Mouse (Mus musculus) yolk sac, embryonic 10.5 days (tissue): ENCODE results near the gene Prkab1.
A peak's percentile ranks its signal among the peaks of the same experiment; 100 is the strongest.

Experiments used
- DNase-seq: peaks from one replicate; pipeline ENCODE4 v3.0.0-alpha.2; 2017; ENCODE audit warnings: low spot score

The Prkab1 gene

GRCm38 (mm10) chr5:115979134-115979696 lies 45.1 kb downstream of the Prkab1 start:
- peak; percentile 21 for DNase-seq

- DNase-seq: no peak
These were observed 46.1 kb downstream of the Prkab1 start for GRCm38 (mm10) chr5:115978255-115978654.

GRCm38 (mm10) chr5:115977757-115978156 lies 46.6 kb downstream of the Prkab1 start:
- no peak for DNase-seq

- DNase-seq: peak; percentile 10
These were observed 47.0 kb downstream of the Prkab1 start for GRCm38 (mm10) chr5:115977266-115977665.

- no peak for DNase-seq
These were observed 47.9 kb downstream of the Prkab1 start for GRCm38 (mm10) chr5:115976446-115976845.

- DNase-seq: no peak
These were observed 48.6 kb downstream of the Prkab1 start for GRCm38 (mm10) chr5:115975672-115976071.

GRCm38 (mm10) chr5:115971236-115971635 lies 53.1 kb downstream of the Prkab1 start:
- no peak for DNase-seq
